Mouse (Mus musculus) kidney, postnatal 14 days (tissue): ENCODE results near the gene Fndc4.

Experiments used
- DNase-seq: peaks from one replicate; pipeline ENCODE4 v3.0.0; 2022; ENCODE audit warnings: mixed read lengths

Fndc4 gene

DNA sequence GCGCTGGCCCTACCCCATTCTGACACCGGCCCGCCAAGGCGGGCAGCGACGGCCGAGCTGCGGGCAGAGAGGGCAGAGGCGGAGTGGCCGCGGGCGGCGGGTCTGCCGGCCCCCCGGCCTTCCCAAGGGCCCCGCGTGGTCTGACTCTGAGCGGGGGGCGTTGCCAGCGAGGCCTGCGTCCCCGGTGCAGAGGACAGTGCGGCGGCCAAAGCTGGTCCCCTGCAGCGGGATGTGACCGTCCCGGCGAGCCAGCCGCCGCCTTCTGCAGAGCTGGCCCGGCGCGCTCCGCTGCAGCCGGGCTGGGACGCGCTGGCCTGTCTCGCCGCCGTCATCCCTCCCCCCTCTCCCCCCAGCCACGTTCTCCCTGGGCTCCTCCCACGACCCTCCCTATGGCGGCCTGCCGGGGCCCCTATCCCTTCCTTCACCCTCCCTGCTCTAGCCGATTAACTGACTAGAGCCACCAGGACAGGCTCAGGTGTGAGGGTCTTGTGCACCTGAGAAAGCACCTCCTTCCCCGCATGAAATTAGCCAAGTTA, at the start of gene Fndc4:
Gene Fndc4, minus strand, starts transcription at position 475 of the 536 bp plus-strand sequence.
- DNase-seq = peak; percentile 49

DNA sequence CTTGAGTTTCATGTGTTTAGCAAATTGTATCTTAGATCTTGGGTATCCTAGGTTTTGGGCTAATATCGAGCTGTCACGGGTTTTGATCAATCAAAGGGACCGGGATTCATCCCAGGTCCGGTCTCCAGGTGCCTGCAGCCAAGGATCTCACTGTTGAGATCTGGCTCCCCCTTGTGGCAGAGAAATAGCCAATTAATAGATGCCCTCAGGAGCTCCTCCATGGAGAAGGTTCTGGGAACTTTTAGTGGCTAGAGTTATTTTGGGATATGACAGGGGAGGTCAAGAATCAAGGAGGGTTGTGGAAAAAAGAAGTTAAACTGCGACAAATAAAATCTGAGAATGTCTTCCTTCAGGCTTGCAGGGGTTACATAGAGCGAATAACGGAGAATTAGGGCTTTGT, 32.4 kb upstream of the Fndc4 start:
- DNase-seq = peak; percentile 79

DNA sequence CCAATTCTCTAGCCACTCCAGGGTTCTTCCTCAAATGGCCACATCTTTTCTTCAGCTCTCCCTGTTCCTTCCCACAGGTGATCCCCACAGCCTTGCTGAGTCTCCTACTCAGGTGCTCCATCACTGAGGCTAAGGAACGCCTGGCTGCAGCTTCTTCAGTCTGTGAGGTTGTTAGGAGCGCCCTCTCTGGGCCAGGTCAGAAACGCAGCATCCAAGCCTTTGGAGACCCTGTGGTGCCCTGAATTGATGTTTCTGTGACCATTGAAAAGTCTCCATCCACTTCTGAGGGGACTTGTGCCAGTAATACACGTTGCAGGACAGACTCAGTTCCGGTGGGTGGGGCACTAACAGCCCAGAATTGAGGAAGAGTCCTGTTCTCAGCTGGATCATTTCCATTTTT, 31.0 kb upstream of the Fndc4 start:
- peak; percentile 12 for DNase-seq

DNA sequence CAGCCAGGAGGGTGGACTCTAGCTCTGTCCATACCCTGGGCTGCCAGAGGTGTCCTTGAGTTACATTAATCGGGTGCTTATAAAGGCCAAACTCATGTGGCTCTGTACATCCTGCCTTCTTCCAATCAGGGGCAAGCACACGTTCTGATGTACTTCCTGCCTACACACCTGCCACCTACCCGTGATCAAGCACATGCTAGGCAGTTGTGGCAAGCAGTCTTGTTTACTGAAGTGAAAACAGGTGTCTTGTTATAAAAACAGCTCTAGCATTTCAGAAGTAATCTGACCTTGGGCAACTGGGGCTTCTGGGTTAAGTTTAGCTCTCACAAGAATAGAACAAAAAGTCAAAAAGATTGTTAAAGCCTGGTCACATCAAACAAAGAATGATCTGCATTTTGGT, 28.2 kb upstream of the Fndc4 start:
- DNase-seq = no peak

DNA sequence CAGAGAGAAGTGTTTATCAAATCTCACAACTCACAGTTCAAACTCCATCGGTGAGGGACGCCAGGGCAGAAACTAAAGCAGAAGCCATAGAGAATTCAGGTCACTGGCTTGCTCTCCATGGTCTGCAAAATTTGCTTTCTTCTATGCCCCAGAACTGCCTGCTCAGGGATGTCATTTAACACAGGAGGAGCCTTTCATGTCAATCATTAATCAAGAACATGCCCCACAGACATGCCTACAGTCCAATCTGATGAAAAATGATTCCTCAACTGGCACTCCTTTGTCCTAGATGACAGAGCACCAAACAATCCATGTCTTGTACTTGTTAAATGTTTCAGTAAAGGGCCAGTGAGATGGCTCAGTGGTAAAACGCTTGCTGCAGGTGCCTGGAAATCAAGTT, 26.9 kb upstream of the Fndc4 start:
- peak; percentile 7 for DNase-seq

DNA sequence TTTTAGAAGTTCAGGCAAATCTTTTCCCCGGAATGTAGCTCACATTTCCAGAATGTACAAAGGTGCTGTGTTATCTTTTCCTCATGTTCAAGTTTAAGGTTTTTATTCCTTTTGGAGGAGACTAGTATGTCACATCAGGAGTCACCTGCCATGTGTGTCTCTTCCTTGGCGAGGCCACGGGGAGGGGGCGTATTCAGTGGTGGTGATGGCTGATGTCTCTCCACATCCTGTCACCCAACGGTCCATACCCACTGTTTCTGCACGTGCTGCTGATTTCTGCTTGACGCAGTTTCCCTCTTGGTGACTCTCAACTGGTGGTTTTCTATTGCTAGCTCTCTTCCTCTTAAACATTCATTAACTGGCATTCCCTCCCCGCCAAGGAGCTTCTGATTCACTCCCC, 16.9 kb upstream of the Fndc4 start:
- DNase-seq = no peak

DNA sequence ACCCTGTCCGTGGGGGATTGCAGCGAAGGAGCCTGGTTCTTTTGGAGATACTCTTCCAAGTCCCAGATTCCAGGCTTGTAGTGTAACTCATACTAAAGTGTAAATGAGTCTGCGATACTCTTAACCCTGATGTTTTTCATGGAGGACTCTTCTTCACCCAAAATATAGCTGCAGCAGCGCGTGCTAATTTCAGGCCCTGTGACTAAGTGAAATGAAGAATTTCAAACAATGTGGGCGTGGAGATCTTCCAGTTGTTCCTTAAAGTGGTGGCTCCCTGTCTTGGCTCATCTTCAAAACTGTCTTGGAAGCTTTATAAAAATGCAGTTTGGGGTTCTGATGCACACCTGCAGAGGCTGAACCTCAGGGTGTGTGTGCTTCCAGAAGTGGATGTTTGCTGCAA, 7.2 kb upstream of the Fndc4 start:
- no peak for DNase-seq

DNA sequence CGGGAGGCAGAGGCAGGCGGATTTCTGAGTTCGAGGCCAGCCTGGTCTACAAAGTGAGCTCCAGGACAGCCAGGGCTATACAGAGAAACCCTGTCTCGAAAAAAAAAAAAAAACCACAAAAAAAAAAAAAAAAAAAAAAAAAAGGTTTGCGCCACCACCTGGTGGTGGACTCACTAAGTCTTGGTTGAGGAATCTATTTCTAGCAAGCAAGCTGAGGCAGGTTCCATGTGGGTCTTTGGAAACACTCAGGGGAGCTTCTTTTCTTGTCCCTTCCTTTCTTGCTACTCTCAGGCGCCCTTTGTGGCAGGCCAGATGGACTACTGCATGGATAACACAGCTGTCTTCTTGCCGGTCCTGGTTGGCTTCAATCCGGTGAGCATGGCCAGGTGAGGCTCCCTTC, 6.0 kb upstream of the Fndc4 start:
- DNase-seq = no peak

DNA sequence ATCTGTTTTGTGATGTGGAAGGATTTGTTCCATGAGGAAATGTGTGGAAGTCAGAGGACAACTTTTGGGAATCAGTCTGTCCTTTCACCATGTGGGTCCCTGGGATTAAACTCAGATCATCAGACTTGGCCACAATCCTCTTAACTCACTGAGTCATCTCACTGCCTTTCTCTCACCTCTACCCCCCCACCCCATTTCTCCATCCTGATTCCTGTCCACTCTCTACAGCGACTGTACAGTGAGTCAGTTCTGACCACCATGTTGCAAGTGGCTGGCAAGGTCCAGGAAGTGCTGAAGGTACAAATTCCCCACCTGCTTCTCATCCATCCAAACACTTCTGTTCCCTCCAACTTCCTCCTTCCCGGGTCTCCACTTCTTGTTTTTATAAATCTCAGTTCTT, 2.6 kb upstream of the Fndc4 start:
- no peak for DNase-seq

DNA sequence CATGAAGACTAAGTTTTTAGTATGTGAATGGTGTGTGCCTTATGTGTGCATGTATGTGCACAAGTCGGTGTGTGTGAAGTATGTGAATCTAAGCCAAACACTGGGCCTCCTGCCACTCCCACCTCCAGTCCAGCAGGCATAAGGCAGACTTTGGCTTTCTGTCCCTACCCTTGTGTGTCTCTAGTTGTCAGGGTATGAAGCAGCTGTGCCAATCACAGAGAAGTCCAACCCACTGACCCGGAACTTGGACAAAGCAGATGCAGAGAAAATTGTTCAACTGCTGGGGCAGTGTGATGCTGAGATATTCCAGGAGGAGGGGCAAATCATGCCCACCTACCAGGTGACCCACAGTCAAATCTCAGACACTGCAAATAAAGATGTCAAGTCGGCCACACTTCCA, 2.1 kb upstream of the Fndc4 start:
- peak; percentile 17 for DNase-seq

DNA sequence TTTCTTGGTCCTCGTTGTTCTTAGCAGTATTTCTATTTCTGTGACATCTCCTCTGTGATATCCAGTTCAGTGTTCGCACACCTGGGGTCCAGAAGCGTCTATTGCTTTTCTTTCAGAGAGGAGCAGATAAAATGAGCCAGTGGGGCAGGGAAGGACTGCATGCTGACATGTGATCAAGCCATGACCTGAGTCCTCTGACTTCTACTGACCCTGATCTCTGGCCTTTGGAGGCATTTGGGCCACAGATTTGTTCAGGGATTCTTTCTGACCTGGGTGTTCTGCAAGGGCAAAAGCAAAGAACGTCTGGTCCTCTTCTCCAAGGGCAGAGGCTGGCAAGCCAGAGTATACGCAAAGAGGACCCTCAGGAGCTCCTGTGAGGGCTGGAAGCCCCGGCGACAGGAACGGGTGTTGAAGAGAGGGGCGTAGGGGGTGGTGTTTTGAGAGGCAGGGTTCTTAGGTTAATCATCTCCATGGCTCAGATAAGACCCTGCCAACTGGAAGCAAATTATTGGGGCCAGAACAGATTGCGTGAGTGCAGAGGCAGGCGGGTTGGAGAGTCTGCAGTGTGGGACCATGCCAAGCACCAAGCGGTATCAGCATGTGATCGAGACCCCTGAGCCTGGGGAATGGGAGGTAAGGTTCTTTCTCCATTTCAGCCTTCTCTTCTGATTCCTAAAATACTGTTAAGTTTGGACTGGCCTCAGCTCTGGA, 1.3 kb upstream of the Fndc4 start, which contains the start of gene Gckr:
Gene Gckr, plus strand, starts transcription at position 397 of the 711 bp plus-strand sequence.
- DNase-seq = no peak

DNA sequence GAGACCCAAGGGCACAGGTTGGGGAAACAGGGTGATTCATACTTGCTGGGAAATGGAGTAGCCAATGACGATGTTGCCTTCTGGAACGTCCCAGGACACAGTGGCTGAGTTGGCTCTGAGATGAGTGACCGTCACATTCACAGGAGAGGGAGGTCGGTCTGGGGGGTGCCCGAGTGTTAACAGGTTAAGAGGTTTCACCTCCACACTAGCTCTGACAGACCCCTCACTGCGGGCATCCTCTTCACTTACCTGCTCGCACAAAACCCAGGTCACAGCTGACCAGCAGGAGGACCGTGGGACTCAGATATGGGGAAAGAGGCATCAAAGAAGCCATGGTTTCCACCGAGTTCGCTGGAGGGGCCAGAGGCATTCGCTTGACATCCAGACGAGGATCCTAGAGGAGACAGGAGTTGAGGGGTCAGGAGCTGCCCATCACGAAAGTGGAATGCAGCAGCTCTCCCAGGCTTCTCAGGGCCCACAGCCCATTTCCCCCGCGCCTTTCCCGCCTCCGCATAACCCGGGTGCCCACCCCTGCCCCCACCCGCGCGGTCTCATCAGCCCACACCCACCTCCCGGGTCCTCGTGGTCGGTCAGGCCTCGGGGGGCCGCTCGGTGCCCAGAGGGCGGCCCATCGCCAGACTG, 795 bp downstream of the Fndc4 start:
- no peak for DNase-seq

DNA sequence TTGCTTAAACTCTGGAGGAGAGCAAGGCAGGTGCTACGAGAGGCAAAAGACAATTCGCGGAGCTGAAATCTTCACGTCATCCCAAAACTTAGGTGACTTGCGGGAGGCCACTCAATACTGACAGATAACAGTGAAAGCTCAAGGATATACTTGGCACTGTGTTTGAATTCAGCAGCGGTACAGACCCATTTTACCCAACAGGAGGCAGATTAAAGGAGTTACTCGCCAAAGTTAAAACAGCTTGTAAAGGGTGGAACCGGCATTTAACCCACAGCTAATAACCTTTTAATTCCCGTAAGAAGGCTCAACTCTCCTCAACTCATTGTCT, 4.6 kb downstream of the Fndc4 start:
- DNase-seq = no peak

DNA sequence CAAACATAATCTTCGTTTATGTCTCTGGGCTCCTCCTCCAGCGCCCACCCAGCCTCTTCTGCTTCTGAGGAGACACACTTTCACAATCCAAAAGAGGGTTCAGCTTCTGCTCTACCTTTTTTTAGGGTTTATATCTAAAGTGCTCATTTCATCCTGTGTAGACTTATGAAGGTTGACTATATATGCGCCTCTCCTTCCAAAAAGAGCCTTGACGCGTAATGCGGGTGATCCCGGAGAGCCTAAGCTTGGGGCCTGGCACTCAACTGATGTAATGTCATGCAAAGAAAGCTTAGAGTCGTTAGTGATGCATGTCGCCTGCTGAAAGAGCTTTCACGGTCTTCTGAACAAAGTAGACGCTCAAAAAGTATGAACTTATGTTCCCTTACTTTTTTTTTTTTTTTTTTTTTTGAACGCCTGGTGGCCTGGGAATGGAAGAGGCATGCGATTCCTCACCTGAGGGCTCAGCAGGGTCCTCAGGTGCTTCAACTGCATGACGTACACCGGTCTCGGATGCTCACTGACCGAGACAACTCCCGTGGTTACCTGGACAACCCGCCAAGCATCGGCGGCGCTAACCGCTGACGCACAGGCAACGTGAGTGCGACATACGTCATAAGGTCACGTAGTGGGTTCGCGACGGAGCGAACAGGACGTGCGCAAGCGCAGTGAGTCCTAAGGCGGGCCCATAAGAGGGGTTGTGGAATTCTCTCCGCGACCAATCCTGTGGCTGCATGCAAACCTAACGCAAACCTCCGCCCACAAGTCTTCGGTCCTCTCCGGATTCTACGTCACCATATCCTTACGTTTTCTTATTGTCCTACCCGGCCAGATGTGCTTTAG, 5.1 kb downstream of the Fndc4 start, which contains the start of gene Ift172:
Gene Ift172, minus strand, starts transcription at position 596 of the 840 bp plus-strand sequence.
- DNase-seq = peak; percentile 98

DNA sequence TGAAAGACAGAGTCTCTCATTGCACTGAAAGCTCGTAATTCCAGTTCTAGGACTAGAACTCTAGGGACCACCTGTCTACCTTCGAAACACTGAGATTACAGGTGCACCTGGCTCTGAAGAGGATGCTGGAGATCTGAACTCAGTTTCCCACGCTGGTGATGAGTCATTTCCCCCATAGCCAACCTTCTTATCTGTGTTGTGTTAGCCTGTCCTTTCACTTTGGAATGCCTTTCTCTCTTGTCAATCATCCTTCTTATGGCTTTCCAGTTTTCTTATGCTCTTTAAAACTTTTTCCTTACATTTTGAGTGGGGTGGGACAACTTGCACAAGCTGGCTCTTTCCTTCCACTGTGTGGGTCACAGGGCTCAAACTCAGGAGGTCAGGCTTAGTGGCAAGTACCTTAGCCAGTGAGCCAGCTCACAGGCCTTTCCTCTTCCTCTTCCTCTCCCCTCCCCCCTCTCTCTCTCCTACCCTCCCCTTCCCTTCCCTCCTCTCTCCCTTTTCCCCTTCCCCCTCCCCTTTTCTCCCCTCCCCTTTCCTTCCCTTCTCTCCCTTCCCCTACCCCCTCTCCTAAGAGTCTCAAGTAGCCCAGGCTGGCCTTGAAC, 6.2 kb downstream of the Fndc4 start:
- DNase-seq = no peak

DNA sequence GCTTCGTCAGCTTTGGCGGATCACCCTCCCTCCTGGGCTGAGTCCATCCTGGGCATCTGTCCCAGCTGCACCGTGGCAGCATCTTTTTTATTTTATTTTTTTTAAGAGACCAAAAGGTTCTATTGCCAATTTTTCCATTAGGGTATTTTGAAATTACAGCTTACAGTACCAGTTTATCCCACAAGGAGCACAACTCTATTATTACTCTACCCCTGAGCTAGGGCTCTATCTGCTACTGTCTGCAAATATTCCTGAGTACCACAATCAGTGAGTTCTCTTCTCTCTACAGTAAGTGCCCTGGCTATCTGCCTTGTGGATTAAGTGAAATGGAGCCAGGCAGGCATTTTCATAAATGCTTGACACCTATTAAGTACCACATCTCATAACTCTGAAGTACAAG, 7.2 kb downstream of the Fndc4 start:
- no peak for DNase-seq

DNA sequence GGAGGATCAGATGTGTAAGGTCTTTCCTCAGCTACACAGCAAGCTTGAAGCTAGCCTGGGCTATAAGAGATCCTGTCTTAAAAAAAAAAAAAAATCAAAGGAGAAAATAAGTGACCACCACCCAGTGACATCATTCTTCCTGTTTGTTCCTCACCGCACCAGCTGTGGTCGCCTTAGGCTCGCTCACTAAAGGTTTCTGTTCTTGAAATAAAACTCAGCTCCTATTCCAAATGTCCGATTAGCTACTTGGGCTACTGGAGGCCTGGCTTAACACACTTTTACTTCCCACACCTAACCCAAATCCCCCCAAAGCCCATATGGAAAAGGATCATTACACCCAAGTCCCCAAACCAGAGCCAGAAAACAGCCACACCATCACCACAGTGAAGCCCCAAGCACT, 7.7 kb downstream of the Fndc4 start:
- DNase-seq = no peak

DNA sequence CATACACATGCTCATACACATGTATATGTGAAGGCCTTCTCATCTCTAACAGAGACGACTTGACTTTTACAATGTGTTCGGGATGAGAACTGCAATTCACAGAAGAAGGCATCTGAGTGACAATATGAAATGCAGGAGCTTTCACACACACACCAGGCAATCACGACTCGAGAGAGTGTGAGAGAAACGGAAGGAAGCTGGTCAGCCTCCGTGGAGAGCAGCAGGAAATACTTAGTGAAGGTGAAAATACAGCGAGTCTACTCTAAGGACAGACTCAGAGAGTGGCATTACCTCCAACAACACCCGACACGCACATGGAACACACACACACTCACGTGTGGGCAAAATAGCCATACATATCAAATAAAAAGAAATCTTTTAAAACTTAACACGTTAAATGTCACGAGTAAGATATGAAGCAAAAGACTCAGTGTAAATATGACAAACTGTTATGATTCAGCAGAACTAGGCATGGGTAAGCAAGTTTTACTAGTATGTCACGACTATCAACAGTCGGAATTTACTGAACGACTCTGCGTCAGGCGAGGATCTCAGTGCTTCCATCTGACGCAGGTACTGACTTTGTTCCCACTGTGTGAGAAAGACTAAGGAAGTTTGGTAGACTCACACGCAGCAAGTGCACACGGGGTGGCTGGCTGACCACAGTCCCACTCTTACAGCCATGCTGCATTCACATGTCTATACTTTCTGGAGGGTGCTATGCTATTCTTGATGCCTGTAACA, 16.5 kb downstream of the Fndc4 start:
- DNase-seq = no peak

DNA sequence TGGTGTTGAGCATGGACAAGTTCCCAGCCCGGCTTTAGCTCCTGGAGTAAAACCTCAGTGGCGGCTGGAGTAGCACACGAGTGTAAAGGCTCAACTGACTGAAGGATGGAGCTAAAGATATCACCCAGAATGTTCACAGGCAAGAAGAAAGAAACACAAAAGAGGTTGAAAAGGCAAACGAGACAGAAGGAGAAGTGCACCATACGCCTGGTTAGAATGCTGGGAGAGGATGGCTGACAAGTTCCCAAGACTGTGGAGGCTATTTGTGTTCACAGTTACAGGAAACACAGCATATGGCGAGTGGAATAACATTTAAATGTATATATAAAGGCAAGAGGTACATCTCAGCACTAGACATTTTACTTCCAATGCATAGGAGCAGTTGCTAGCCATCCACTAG, 22.9 kb downstream of the Fndc4 start:
- no peak for DNase-seq

DNA sequence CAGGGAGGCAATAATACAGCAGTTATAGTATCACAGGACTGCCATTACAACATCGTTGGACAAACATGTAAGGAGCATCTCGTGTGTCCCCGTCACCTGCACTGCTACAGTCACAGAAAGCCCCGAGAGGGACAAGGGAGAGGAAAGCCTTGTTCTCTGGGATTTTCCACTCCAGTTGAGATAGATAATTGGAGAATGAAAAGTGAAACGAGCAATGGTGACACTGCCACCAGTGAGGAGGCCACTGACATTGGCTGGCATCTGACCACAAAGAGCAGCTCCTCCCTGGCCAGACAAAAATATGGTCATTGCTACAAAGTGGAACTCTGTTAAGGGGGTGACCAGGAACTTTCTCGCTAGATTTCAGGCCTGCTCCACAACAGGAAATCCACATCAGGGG, 28.2 kb downstream of the Fndc4 start:
- DNase-seq = no peak

DNA sequence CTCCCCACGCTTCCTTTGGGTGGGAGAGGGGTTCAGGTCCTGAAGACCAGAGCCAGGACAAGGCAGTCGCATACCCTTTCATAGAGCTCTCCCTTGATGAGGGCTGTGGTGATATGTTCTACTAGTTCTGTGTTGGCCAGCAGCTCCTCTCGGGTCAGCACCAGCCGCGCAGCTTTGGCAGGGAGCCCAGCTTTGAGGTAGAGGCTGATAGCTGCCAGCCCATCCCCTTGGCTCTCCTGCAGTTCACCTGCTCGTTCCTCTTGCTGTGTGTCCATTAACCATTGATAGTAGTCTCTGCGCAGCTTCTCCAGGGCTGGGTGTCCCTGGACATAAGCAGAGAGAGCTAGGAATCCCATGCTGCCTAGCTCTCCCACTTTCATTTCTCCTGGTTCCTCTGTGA, 29.8 kb downstream of the Fndc4 start:
- DNase-seq = no peak

DNA sequence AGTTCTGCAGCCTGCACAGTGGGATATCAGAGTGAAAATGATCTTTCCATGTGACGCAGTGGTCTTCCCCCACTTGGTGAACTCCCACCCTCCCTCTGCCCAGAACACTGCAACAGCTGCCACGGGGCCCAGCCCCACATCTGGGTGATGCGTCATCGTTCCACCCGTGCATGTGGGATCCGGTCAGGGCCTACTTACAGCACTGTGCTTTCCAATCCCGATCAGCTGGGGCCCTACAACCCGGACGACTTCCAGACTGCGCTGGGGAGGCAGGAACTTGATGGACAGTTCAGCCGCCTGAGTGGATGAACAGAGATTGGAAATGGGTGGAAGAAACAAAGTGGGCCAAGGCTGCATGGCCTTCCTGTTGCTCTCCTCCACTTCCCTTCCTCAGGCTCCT, 38.3 kb downstream of the Fndc4 start:
- no peak for DNase-seq

DNA sequence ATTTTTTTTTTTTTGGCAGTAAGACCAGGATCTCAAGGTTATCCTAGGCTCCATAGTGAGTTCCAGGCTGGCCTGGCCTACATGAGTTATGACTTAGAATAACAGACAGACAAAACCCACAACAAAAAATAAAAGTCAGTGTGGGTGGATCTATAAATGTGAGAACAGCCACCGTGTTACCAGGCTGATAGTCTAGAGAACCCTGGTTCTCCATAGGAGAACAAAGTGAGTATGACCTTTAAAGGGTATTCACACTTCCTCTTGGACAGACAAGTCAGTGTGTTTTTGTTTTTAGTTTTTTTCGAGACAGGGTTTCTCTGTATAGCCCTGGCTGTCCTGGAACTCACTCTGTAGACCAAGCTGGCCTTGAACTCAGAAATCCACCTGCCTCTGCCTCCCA, 39.9 kb downstream of the Fndc4 start:
- no peak for DNase-seq
